Mouse (Mus musculus) myocyte (in vitro differentiated cells): ENCODE measurements at regions not wholly inside any gene's neighbourhood (a gene's known extent, or its start where the extent isn't known, plus 50 kb on each side); places are given as distances from the start of the nearest gene placed in this dataset.

ENCODE experiments used
- POLR2A ChIP-seq: IDR thresholded peaks from one replicate; pipeline ENCODE4 v1.6.1; 2011; ENCODE audit warnings: low read depth, mild to moderate bottlenecking, control low read depth, moderate library complexity; ENCODE audit not compliant: insufficient read length
- POLR2AphosphoS2 ChIP-seq: IDR thresholded peaks from one replicate; pipeline ENCODE4 v1.6.1; 2011; ENCODE audit warnings: low read depth, control low read depth; ENCODE audit not compliant: insufficient read length

GRCm38 (mm10) chr10:66920761-66921684 is 174.9 kb upstream of the Jmjd1c start:
- TF ChIP-seq POLR2A, result peak; percentile 56
- TF ChIP-seq POLR2AphosphoS2, result no peak
